Mouse (Mus musculus): Measurements from ENCODE around the gene Erg28. TPM values are rescaled to one million over a fixed set of nuclear protein-coding genes. Genes with fewer than 3 reads are reported as not detected.

Erg28 gene
- total and polyA plus RNA-seq, 3 experiments, result 55.6 to 76.3 TPM; not detected in 1

DNA sequence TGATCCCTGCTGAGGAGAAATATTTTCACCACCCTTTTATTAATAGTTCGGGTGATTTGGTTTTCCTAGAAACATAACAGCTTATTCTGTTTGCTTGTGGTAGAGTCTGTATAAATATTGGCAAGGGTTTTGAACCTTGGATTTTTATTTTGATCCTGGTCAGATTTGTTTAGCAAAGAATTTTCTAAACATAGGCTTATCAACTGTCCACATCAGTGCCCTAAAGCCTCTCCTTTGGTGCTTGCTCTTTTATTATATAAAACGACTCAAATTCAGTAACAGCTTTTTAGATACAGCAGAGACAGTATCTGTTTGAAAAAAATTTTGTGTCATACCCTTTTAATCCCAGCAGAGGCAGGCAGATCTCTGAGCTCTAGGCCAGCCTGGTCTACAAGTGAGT, 1.5 kb upstream of the Erg28 start:
- Histone ChIP-seq H3K27me3 (ENCODE audit: control insufficient read depth in 1 of 2, insufficient read depth in 2 of 2, low read length in 2 of 2) (no peaks in the 10 kb centered on the region), H3K9ac (ENCODE audit: control insufficient read depth, low read depth, low read length, poor library complexity, severe bottlenecking) (peak overlapping the region; percentile 87; the same call in 1 of the 2 replicates), H3K79me2 (ENCODE audit: control insufficient read depth, insufficient read depth, low read length, poor library complexity) (peaks cover 12% of the 10 kb centered on the region), H3K27ac (ENCODE audit: control insufficient read depth, low read depth, low read length) (no peak overlapping the region), H3K36me3 (ENCODE audit: control insufficient read depth in 1 of 2, insufficient read depth in 2 of 2, low read length in 2 of 2) (peaks cover 0 to 16% of the 10 kb centered on the region in 2 experiments; a peak in 2 of 4 replicates), H3K9me3 (replicated peaks; ENCODE audit: insufficient read depth, low read length) (no peaks in the 10 kb centered on the region), H3K4me3 (ENCODE audit: control insufficient read depth in 1 of 2, insufficient read depth in 1 of 2, low read depth in 2 of 2, low read length in 2 of 2) (peak overlapping the region in 1 of 2 experiments; percentile 53; a peak in 2 of 4 replicates), H3K4me1 (ENCODE audit: control insufficient read depth in 1 of 2, insufficient read depth in 2 of 2, low read length in 2 of 2) (peaks cover 0 to 4% of the 10 kb centered on the region in 2 experiments; a peak in 2 of 4 replicates)
- TF ChIP-seq GATA1 (IDR thresholded peaks at IDR 0.05; ENCODE audit: low read depth, low read length) (peak; percentile 31; the same call in 1 of the 2 replicates), KAT2A (conservative IDR thresholded peaks at IDR 0.05; ENCODE audit: low read depth, low read length) (no peak)
- peak; percentile 16 for DNase-seq (ENCODE audit: low read depth, low spot score)

DNA sequence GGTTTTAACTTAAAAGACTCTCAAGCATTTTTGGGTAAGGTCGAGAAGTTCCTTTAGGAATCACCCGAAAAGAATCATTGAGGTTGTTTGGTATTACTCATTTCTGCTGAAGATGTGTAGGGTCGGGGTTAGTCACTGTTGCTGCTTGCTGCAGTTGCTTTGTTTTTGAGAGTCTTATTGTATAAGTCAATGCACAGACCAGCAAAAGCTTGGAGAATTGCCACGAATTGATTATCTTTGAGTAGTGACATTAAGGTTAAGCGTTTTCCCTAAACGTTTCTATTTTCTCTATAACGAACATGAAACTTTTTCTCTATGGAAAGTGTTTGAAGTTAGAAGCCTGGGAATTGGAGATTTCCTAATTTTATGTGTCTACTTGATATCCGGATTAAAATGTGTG, 1.0 kb upstream of the Erg28 start:
- Histone ChIP-seq H3K36me3 (ENCODE audit: control insufficient read depth in 1 of 2, insufficient read depth in 2 of 2, low read length in 2 of 2) (peaks cover 0 to 16% of the 10 kb centered on the region in 2 experiments; a peak in 2 of 4 replicates), H3K4me1 (ENCODE audit: control insufficient read depth in 1 of 2, insufficient read depth in 2 of 2, low read length in 2 of 2) (peaks cover 0 to 4% of the 10 kb centered on the region in 2 experiments; a peak in 2 of 4 replicates)

DNA sequence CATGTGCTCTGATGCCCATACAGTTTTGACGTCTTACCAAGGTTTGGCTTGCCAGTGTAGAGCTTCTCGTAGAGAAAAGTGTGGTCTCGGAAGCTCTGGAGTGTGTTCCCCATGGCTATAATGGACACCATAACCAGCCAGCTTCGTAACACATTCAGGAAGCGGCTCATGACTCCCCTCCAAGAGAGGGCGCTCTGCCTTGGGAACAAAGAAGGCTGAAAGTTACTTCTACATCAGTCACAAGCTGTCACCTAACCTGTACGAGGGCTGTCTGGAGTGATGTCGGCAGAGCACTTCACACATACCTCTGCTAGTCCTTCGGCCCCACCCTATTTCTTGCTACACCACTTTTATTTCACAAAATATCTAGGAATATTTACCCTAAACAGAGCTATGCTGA, 2.3 kb downstream of the Erg28 start:
- Histone ChIP-seq H3K9ac (ENCODE audit: control insufficient read depth, low read depth, low read length, poor library complexity, severe bottlenecking) (no peak overlapping the region), H3K27ac (ENCODE audit: control insufficient read depth, low read depth, low read length) (no peak overlapping the region), H3K36me3 (ENCODE audit: control insufficient read depth in 1 of 2, insufficient read depth in 2 of 2, low read length in 2 of 2) (peaks cover 1 to 16% of the 10 kb centered on the region in 2 experiments; a peak in 3 of 4 replicates), H3K79me2 (ENCODE audit: control insufficient read depth, insufficient read depth, low read length, poor library complexity) (peaks cover 12% of the 10 kb centered on the region), H3K4me1 (ENCODE audit: control insufficient read depth in 1 of 2, insufficient read depth in 2 of 2, low read length in 2 of 2) (peaks cover 0 to 4% of the 10 kb centered on the region in 2 experiments; a peak in 2 of 4 replicates), H3K9me3 (replicated peaks; ENCODE audit: insufficient read depth, low read length) (no peaks in the 10 kb centered on the region), H3K4me3 (ENCODE audit: control insufficient read depth in 1 of 2, insufficient read depth in 1 of 2, low read depth in 2 of 2, low read length in 2 of 2) (no peak overlapping the region), H3K27me3 (ENCODE audit: control insufficient read depth in 1 of 2, insufficient read depth in 2 of 2, low read length in 2 of 2) (no peaks in the 10 kb centered on the region)
- TF ChIP-seq CTCF (IDR thresholded peaks at IDR 0.05 in 2 of 3, conservative IDR thresholded peaks at IDR 0.05 in 1 of 3; ENCODE audit: control insufficient read depth in 1 of 3, insufficient read depth in 1 of 3, low read depth in 2 of 3, low read length in 3 of 3, poor library complexity in 1 of 3, severe bottlenecking in 1 of 3), result peak; percentile 16 to 49 (median 41); a peak in 5 of 6 replicates
- TF ChIP-seq TAL1 (IDR thresholded peaks at IDR 0.05; ENCODE audit: low read length), result no peak
- no peak for TF ChIP-seq HCFC1 (IDR thresholded peaks at IDR 0.05; ENCODE audit: low read depth, low read length)
- no peak for TF ChIP-seq E2F4 (IDR thresholded peaks at IDR 0.05; ENCODE audit: borderline replicate concordance, low read depth, low read length)
- TF ChIP-seq SIN3A (IDR thresholded peaks at IDR 0.05; ENCODE audit: low read length), result no peak
- peak; percentile 25 for DNase-seq (ENCODE audit: low read depth, low spot score)

More for the DNA sequence above, 1.0 kb upstream of the Erg28 start:
- H3K27me3 ChIP-seq (ENCODE audit: control insufficient read depth in 1 of 2, insufficient read depth in 2 of 2, low read length in 2 of 2), result no peaks in the 10 kb centered on the region
- peak overlapping the region; percentile 87 for H3K9ac ChIP-seq (ENCODE audit: control insufficient read depth, low read depth, low read length, poor library complexity, severe bottlenecking)
- H3K79me2 ChIP-seq (ENCODE audit: control insufficient read depth, insufficient read depth, low read length, poor library complexity), result peaks cover 12% of the 10 kb centered on the region
- H3K4me3 ChIP-seq (ENCODE audit: control insufficient read depth in 1 of 2, insufficient read depth in 1 of 2, low read depth in 2 of 2, low read length in 2 of 2), result peak overlapping the region; percentile 53 to 82
- 0 out of 2 replicates have a peak, but pooled peaks have one; percentile 53 for TF ChIP-seq CHD1 (IDR thresholded peaks at IDR 0.05; ENCODE audit: low read depth, low read length)
- TF ChIP-seq SIN3A (IDR thresholded peaks at IDR 0.05; ENCODE audit: low read length), result no peak
- H3K27ac ChIP-seq (ENCODE audit: control insufficient read depth, low read depth, low read length), result peak overlapping the region; percentile 98
- H3K9me3 ChIP-seq (replicated peaks; ENCODE audit: insufficient read depth, low read length), result no peaks in the 10 kb centered on the region
- DNase-seq (ENCODE audit: low read depth, low spot score), result no peak

DNA sequence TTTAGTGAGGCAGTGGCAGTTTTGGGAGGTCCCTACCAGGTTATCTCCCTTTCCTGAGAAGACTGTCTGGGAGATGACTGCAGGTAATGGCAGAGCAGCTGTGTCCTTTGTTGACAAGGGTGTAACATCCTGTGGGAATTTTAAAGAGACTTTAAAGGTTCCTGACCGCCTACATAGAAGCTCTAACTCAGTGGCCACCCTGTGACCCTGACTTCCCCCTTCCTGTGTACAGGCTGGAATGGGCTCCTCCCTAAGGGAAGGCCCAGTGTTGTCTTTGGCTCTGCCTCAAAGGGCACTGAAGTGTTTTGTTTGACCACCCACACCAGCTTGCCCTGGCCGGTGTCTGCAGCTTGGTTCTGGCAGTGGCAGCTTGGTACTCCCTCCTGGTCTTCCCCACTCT, 10.8 kb downstream of the Erg28 start:
- Histone ChIP-seq H3K27me3 (ENCODE audit: control insufficient read depth in 1 of 2, insufficient read depth in 2 of 2, low read length in 2 of 2) (no peaks in the 10 kb centered on the region), H3K79me2 (ENCODE audit: control insufficient read depth, insufficient read depth, low read length, poor library complexity) (no peaks in the 10 kb centered on the region), H3K4me3 (ENCODE audit: control insufficient read depth in 1 of 2, insufficient read depth in 1 of 2, low read depth in 2 of 2, low read length in 2 of 2) (no peak overlapping the region), H3K36me3 (ENCODE audit: control insufficient read depth in 1 of 2, insufficient read depth in 2 of 2, low read length in 2 of 2) (peaks cover 0 to 1% of the 10 kb centered on the region in 2 experiments; a peak in 1 of 4 replicates), H3K4me1 (ENCODE audit: control insufficient read depth in 1 of 2, insufficient read depth in 2 of 2, low read length in 2 of 2) (no peaks in the 10 kb centered on the region), H3K27ac (ENCODE audit: control insufficient read depth, low read depth, low read length) (no peak overlapping the region), H3K9ac (ENCODE audit: control insufficient read depth, low read depth, low read length, poor library complexity, severe bottlenecking) (no peak overlapping the region), H3K9me3 (replicated peaks; ENCODE audit: insufficient read depth, low read length) (no peaks in the 10 kb centered on the region)
- no peak for DNase-seq (ENCODE audit: low read depth, low spot score)
- TF ChIP-seq GABPA (IDR thresholded peaks at IDR 0.05; ENCODE audit: low read depth, low read length), result no peak
- no peak for TF ChIP-seq RAD21 (IDR thresholded peaks at IDR 0.05; ENCODE audit: low read depth, low read length)
- no peak for TF ChIP-seq RCOR1 (IDR thresholded peaks at IDR 0.05; ENCODE audit: low read depth, low read length)
- no peak for TF ChIP-seq HCFC1 (IDR thresholded peaks at IDR 0.05; ENCODE audit: low read depth, low read length)
- no peak for TF ChIP-seq JUND (IDR thresholded peaks at IDR 0.05; ENCODE audit: low read depth, low read length)
- TF ChIP-seq CTCF (IDR thresholded peaks at IDR 0.05 in 2 of 3, conservative IDR thresholded peaks at IDR 0.05 in 1 of 3; ENCODE audit: control insufficient read depth in 1 of 3, insufficient read depth in 1 of 3, low read depth in 2 of 3, low read length in 3 of 3, poor library complexity in 1 of 3, severe bottlenecking in 1 of 3), result no peak

Measured in MEL (cell line).